Mouse (Mus musculus): ENCODE data around the gene Prr22. TPM values are rescaled to one million over a fixed set of nuclear protein-coding genes. Genes with fewer than 3 reads are reported as not detected.

Prr22 gene
- polyA plus RNA-seq, 2 experiments: 0.58 to 4.5 TPM

- Histone ChIP-seq H3K4me3 (replicated peaks; ENCODE audit: low read length) (no peak overlapping the region), H3K9me3 (ENCODE audit: control insufficient read depth, low read length) (no peaks in the 10 kb centered on the region), H3K9ac (ENCODE audit: low read depth, low read length, severe bottlenecking) (no peak overlapping the region), H3K27ac (replicated peaks; ENCODE audit: low read depth, low read length) (no peak overlapping the region), H3K36me3 (ENCODE audit: control insufficient read depth, insufficient read depth, low read length) (no peaks in the 10 kb centered on the region), H3K4me2 (replicated peaks; ENCODE audit: low read depth, low read length, severe bottlenecking) (no peak overlapping the region), H3K4me1 (ENCODE audit: control insufficient read depth, insufficient read depth, low read length) (no peaks in the 10 kb centered on the region), H3K27me3 (ENCODE audit: control insufficient read depth, insufficient read depth, low read length) (no peaks in the 10 kb centered on the region)
- WGBS: 71% methylated on average over 3 of the region's 3 CpGs
- ATAC-seq (ENCODE audit: low FRiP score, low read depth) (no peak), DNase-seq (ENCODE audit: low spot score) (no peak)
- TF ChIP-seq POLR2A (IDR thresholded peaks at IDR 0.05; ENCODE audit: borderline replicate concordance, extremely low read depth, insufficient read depth, insufficient read length): no peak
Observed at GRCm38 (mm10) chr17:56792588-56792987, 22.5 kb downstream of the Prr22 start.

GRCm38 (mm10) chr17:56793614-56794319 is 23.7 kb downstream of the Prr22 start:
- ATAC-seq (ENCODE audit: low FRiP score, low read depth) (no peak), DNase-seq (ENCODE audit: low spot score) (no peak)
- H3K27ac ChIP-seq (replicated peaks; ENCODE audit: low read depth, low read length): no peak overlapping the region
- no peak for TF ChIP-seq POLR2A (IDR thresholded peaks at IDR 0.05; ENCODE audit: borderline replicate concordance, extremely low read depth, insufficient read depth, insufficient read length)
- 71% methylated on average over 6 of the region's 6 CpGs for WGBS
- H3K9me3 ChIP-seq (ENCODE audit: control insufficient read depth, low read length): no peaks in the 10 kb centered on the region
- no peaks in the 10 kb centered on the region for H3K4me1 ChIP-seq (ENCODE audit: control insufficient read depth, insufficient read depth, low read length)
- no peak overlapping the region for H3K4me3 ChIP-seq (replicated peaks; ENCODE audit: low read length)
- H3K36me3 ChIP-seq (ENCODE audit: control insufficient read depth, insufficient read depth, low read length): no peaks in the 10 kb centered on the region
- H3K9ac ChIP-seq (ENCODE audit: low read depth, low read length, severe bottlenecking): no peak overlapping the region
- no peak overlapping the region for H3K4me2 ChIP-seq (replicated peaks; ENCODE audit: low read depth, low read length, severe bottlenecking)
- no peaks in the 10 kb centered on the region for H3K27me3 ChIP-seq (ENCODE audit: control insufficient read depth, insufficient read depth, low read length)

GRCm38 (mm10) chr17:56799276-56799675 is 29.2 kb downstream of the Prr22 start:
- no peak for TF ChIP-seq POLR2A (IDR thresholded peaks at IDR 0.05; ENCODE audit: borderline replicate concordance, extremely low read depth, insufficient read depth, insufficient read length)
- Histone ChIP-seq H3K4me2 (replicated peaks; ENCODE audit: low read depth, low read length, severe bottlenecking) (no peak overlapping the region), H3K9ac (ENCODE audit: low read depth, low read length, severe bottlenecking) (no peak overlapping the region), H3K36me3 (ENCODE audit: control insufficient read depth, insufficient read depth, low read length) (no peaks in the 10 kb centered on the region), H3K27me3 (ENCODE audit: control insufficient read depth, insufficient read depth, low read length) (no peaks in the 10 kb centered on the region), H3K27ac (replicated peaks; ENCODE audit: low read depth, low read length) (no peak overlapping the region), H3K4me1 (ENCODE audit: control insufficient read depth, insufficient read depth, low read length) (no peaks in the 10 kb centered on the region), H3K9me3 (ENCODE audit: control insufficient read depth, low read length) (no peaks in the 10 kb centered on the region), H3K4me3 (replicated peaks; ENCODE audit: low read length) (no peak overlapping the region)
- ATAC-seq (ENCODE audit: low FRiP score, low read depth): no peak
- no peak for DNase-seq (ENCODE audit: low spot score)
- WGBS: 86% methylated on average over 3 of the region's 3 CpGs

- DNase-seq (ENCODE audit: low spot score) (no peak), ATAC-seq (ENCODE audit: low FRiP score, low read depth) (no peak)
- H3K4me3 ChIP-seq (replicated peaks; ENCODE audit: low read length): no peak overlapping the region
- no peaks in the 10 kb centered on the region for H3K27me3 ChIP-seq (ENCODE audit: control insufficient read depth, insufficient read depth, low read length)
- 71% methylated on average over 8 of the region's 8 CpGs for WGBS
- H3K9me3 ChIP-seq (ENCODE audit: control insufficient read depth, low read length): no peaks in the 10 kb centered on the region
- no peak overlapping the region for H3K27ac ChIP-seq (replicated peaks; ENCODE audit: low read depth, low read length)
- no peak overlapping the region for H3K4me2 ChIP-seq (replicated peaks; ENCODE audit: low read depth, low read length, severe bottlenecking)
- no peaks in the 10 kb centered on the region for H3K4me1 ChIP-seq (ENCODE audit: control insufficient read depth, insufficient read depth, low read length)
- no peaks in the 10 kb centered on the region for H3K36me3 ChIP-seq (ENCODE audit: control insufficient read depth, insufficient read depth, low read length)
- H3K9ac ChIP-seq (ENCODE audit: low read depth, low read length, severe bottlenecking): no peak overlapping the region
- no peak for TF ChIP-seq POLR2A (IDR thresholded peaks at IDR 0.05; ENCODE audit: borderline replicate concordance, extremely low read depth, insufficient read depth, insufficient read length)
Observed at GRCm38 (mm10) chr17:56802065-56802464, 32.0 kb downstream of the Prr22 start.

GRCm38 (mm10) chr17:56804952-56805351 is 34.9 kb downstream of the Prr22 start:
- ATAC-seq (ENCODE audit: low FRiP score, low read depth) (no peak), DNase-seq (ENCODE audit: low spot score) (no peak)
- Histone ChIP-seq H3K9ac (ENCODE audit: low read depth, low read length, severe bottlenecking) (no peak overlapping the region), H3K4me3 (replicated peaks; ENCODE audit: low read length) (no peak overlapping the region), H3K4me2 (replicated peaks; ENCODE audit: low read depth, low read length, severe bottlenecking) (no peak overlapping the region), H3K9me3 (ENCODE audit: control insufficient read depth, low read length) (no peaks in the 10 kb centered on the region), H3K4me1 (ENCODE audit: control insufficient read depth, insufficient read depth, low read length) (peaks cover under 1% of the 10 kb centered on the region), H3K27ac (replicated peaks; ENCODE audit: low read depth, low read length) (no peak overlapping the region), H3K36me3 (ENCODE audit: control insufficient read depth, insufficient read depth, low read length) (no peaks in the 10 kb centered on the region), H3K27me3 (ENCODE audit: control insufficient read depth, insufficient read depth, low read length) (no peaks in the 10 kb centered on the region)
- WGBS: 83% methylated on average over 5 of the region's 5 CpGs
- no peak for TF ChIP-seq POLR2A (IDR thresholded peaks at IDR 0.05; ENCODE audit: borderline replicate concordance, extremely low read depth, insufficient read depth, insufficient read length)
